Mouse (Mus musculus) liver, embryonic 14.5 days (tissue): ENCODE measurements around the gene Fam184b.

Experiments used
- CTCF ChIP-seq: IDR thresholded peaks from 2 replicates; pipeline ENCODE4 v1.5.1; 2016; ENCODE audit warnings: antibody characterized with exemption, low read depth, control low read depth
- EP300 ChIP-seq: IDR thresholded peaks from 2 replicates; pipeline ENCODE4 v1.6.1; 2016; ENCODE audit warnings: antibody characterized with exemption, low read depth

GRCm38 (mm10) chr5:45535177-45535576 is 104.2 kb downstream of the Fam184b start:
- no peak for TF ChIP-seq CTCF
- no peak for TF ChIP-seq EP300
